In the genomic region with DNA sequence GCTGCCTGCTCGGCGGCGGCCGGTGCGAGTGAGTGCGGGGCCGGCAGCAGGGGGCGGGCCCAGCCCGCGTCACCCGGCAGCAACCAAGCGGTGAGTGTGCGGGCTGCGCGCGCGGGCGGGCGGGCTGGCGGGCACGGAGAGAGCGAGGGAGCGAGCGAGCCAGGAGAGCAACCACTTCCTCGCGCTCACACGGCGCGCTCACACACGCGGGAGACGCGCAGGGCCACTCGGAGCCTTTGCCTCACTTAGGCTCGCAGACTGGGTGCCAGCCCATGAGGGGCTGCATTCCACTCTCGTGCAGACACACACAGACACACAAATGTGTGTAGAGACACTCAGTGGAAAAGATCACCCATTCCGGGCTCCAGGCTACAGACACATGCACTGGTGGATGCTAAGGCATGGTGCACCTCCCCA, we compare ENCODE assay signal across 8 mouse cellular contexts. TPM values are rescaled to one million over a fixed set of nuclear protein-coding genes. Genes with fewer than 3 reads are reported as not detected.
DNase-seq lines count a peak whose midpoint lies in the region; ATAC-seq and TF ChIP-seq lines count a peak whose summit lies in the region.

Gene Doc2b (minus strand): TSS at position 21 of the 417 bp plus-strand sequence.

- H3K4me1 ChIP-seq in lung, adult 2 months (ENCODE audit: control insufficient read depth, insufficient read depth, low read length), result no peaks in the 10 kb centered on the region
- H3K4me1 ChIP-seq in liver, embryonic 13.5 days (replicated peaks), result 0 out of 2 replicates have a peak, but pooled peaks cover 7% of the 10 kb centered on the region

- no peak for DNase-seq in lung, adult 2 months
- no peak for DNase-seq in lung, postnatal 14 days
- peak; percentile 43 for DNase-seq in cerebellum, adult 8-10 months
- DNase-seq in frontal cortex, postnatal 10 days (ENCODE audit: low spot score in 2 of 2), result peak; percentile 53 to 71
- DNase-seq in layer of hippocampus, adult 18-20 months (ENCODE audit: low spot score in 2 of 2), result peak; percentile 82 to 83
- DNase-seq in liver, embryonic 13.5 days, result no peak
- peak; percentile 39 for DNase-seq in ovary, postnatal 14 days (ENCODE audit: low spot score)
- no peak for DNase-seq in urinary bladder, adult 18-20 months (ENCODE audit: low spot score in 2 of 2)

- H3K36me3 ChIP-seq in liver, embryonic 13.5 days, result no peaks in the 10 kb centered on the region

- peak within 1 kb of the TSS; percentile 43 for H3K4me2 ChIP-seq in liver, embryonic 13.5 days

- TF ChIP-seq CTCF in lung, adult 2 months (IDR thresholded peaks at IDR 0.05; ENCODE audit: insufficient read depth, low read length), result no peak

- H3K4me3 ChIP-seq in lung, adult 2 months (replicated peaks; ENCODE audit: extremely low read depth, low read depth, low read length), result peak within 1 kb of the TSS; percentile 3
- peak within 1 kb of the TSS; percentile 42 for H3K4me3 ChIP-seq in liver, embryonic 13.5 days (replicated peaks)

- H3K27ac ChIP-seq in liver, embryonic 13.5 days, result no peak within 1 kb of the TSS

- no peak for TF ChIP-seq POLR2A in lung, adult 2 months (IDR thresholded peaks at IDR 0.05; ENCODE audit: borderline replicate concordance, extremely low read depth, low read depth, low read length)

- no peak for ATAC-seq in liver, embryonic 13.5 days (ENCODE audit: low read depth)

- 6% methylated on average over 35 of the region's 37 CpGs for WGBS in lung, adult 2 months
- WGBS in liver, embryonic 13.5 days (ENCODE audit: insufficient replicate concordance), result 8% methylated on average over 37 of the region's 37 CpGs

- H3K27me3 ChIP-seq in liver, embryonic 13.5 days, result peaks cover 79% of the 10 kb centered on the region

- 0 out of 2 replicates have a peak within 1 kb of the TSS, but pooled peaks have one; percentile 13 for H3K9ac ChIP-seq in liver, embryonic 13.5 days

- H3K9me3 ChIP-seq in liver, embryonic 13.5 days (replicated peaks), result no peaks in the 10 kb centered on the region

RNA-seq across cellular contexts. Expression of gene Doc2b, which starts in this region (rescaled TPM):
- polyA plus RNA-seq in lung, adult 2 months (2012; rRNA removed), result 0.22 and 0.33 TPM in 2 replicates
- total RNA-seq in layer of hippocampus, adult 18-20 months (2021), result 100 to 1,000 TPM; 105 to 115 TPM
- polyA plus RNA-seq in liver, embryonic 13.5 days (2015; fragmentation: Nextera tagmentation; extraction: Ambion mirVana), result 0.05 and 0.06 TPM in 2 replicates

Comparison
In these comparisons a context has a peak if more than half of its experiments do, and no peak if none do; other contexts are left out.
1. DNase-seq: peak in cerebellum, adult 8-10 months (single experiment), frontal cortex, postnatal 10 days (2 of 2), layer of hippocampus, adult 18-20 months (2 of 2) and ovary, postnatal 14 days (single experiment); none in lung, adult 2 months (single experiment), lung, postnatal 14 days (single experiment), liver, embryonic 13.5 days (single experiment) and urinary bladder, adult 18-20 months (0 of 2).